Mouse (Mus musculus) liver, embryonic 14.5 days (tissue): ENCODE results near the gene Asic5. TPM values are rescaled to one million over a fixed set of nuclear protein-coding genes. Genes with fewer than 3 reads are reported as not detected.

ENCODE experiments used
- ATAC-seq: fragments of 200-750 bp; cut with Nextera tagmentation; 2 replicates; pipeline ENCODE4 v1.8.0; 2017; ENCODE audit warnings: moderate number of reproducible peaks, mild to moderate bottlenecking, moderate library complexity; ENCODE audit not compliant: insufficient read depth
- DNase-seq, 3 experiments: peaks; one replicate each; pipeline ENCODE4 v3.0.0-alpha.2; 2012 to 2013; ENCODE audit warnings: low read depth in 3 of 3, low spot score in 3 of 3
- H3K27ac ChIP-seq: fragments of 300-500 bp; sonication (generic); 2 replicates; pipeline ENCODE4 v1.5.1; 2014; ENCODE audit warnings: moderate library complexity, mild to moderate bottlenecking, control low read depth, inconsistent platforms
- H3K27me3 ChIP-seq: fragments of 300-500 bp; sonication (generic); 2 replicates; pipeline ENCODE4 v1.6.1; 2014; ENCODE audit warnings: mild to moderate bottlenecking, low read length, moderate library complexity; ENCODE audit not compliant: control insufficient read depth, insufficient read depth
- H3K36me3 ChIP-seq: fragments of 300-500 bp; sonication (generic); replicated peaks from 2 replicates; pipeline ENCODE4 v1.6.1; 2014; ENCODE audit warnings: low read depth; ENCODE audit not compliant: control insufficient read depth, insufficient read depth
- H3K4me1 ChIP-seq, 2 experiments: fragments of 200-500 bp in 1 of 2; fragments of 300-500 bp in 1 of 2; sonication (generic) in 1 of 2; replicated peaks; 2 replicates each; pipeline ENCODE4 v1.6.1; 2012 to 2014; ENCODE audit warnings: antibody characterized with exemption in 1 of 2, inconsistent platforms in 1 of 2, low read length in 1 of 2; ENCODE audit not compliant: control insufficient read depth in 2 of 2, insufficient read depth in 2 of 2
- H3K4me2 ChIP-seq: fragments of 300-500 bp; sonication (generic); 2 replicates; pipeline ENCODE4 v1.6.1; 2014; ENCODE audit warnings: low read depth, mild to moderate bottlenecking, control low read depth, moderate library complexity
- H3K4me3 ChIP-seq, 2 experiments: fragments of 200-500 bp in 1 of 2; fragments of 300-500 bp in 1 of 2; sonication (generic) in 1 of 2; 2 replicates each; pipeline ENCODE4 v1.5.1; 2012 to 2014; ENCODE audit warnings: low read depth in 2 of 2, low read length in 2 of 2, mild to moderate bottlenecking in 2 of 2, control low read depth in 1 of 2, inconsistent platforms in 1 of 2, moderate library complexity in 1 of 2; ENCODE audit not compliant: insufficient read depth in 1 of 2
- H3K9ac ChIP-seq: fragments of 300-500 bp; sonication (generic); replicated peaks from 2 replicates; pipeline ENCODE4 v1.6.1; 2014; ENCODE audit warnings: mild to moderate bottlenecking, control low read depth, moderate library complexity
- H3K9me3 ChIP-seq: fragments of 300-500 bp; sonication (generic); 2 replicates; pipeline ENCODE4 v1.6.1; 2016; ENCODE audit warnings: low read length, mixed read lengths; ENCODE audit not compliant: control insufficient read depth
- CTCF ChIP-seq: IDR thresholded peaks from 2 replicates; pipeline ENCODE4 v1.5.1; 2016; ENCODE audit warnings: antibody characterized with exemption, low read depth, control low read depth
- EP300 ChIP-seq: IDR thresholded peaks from 2 replicates; pipeline ENCODE4 v1.6.1; 2016; ENCODE audit warnings: antibody characterized with exemption, low read depth
- WGBS: fragments of 180-500 bp; shearing (Covaris S2); extraction: QIAGEN DNeasy Blood & Tissue Kit; methylation state at CpG from one replicate; pipeline ENCODE4 v1.1.7; 2014; ENCODE audit not compliant: insufficient replicate concordance; 5-methylcytosine and 5-hydroxymethylcytosine counted together
- polyA plus RNA-seq, 2 experiments: library from polyadenylated mRNA; depleted of rRNA in 1 of 2; stranded (reverse) in 1 of 2; unstranded in 1 of 2; fragments of >200 nt; fragmentation: Nextera tagmentation in 1 of 2; extraction: Ambion mirVana in 1 of 2; gene quantifications; 2 replicates each; pipeline versions ENCODE4 v1.2.1 to v1.2.3; 2012 to 2014

The Asic5 gene
- polyA plus RNA-seq, 2 experiments = not detected

DNA sequence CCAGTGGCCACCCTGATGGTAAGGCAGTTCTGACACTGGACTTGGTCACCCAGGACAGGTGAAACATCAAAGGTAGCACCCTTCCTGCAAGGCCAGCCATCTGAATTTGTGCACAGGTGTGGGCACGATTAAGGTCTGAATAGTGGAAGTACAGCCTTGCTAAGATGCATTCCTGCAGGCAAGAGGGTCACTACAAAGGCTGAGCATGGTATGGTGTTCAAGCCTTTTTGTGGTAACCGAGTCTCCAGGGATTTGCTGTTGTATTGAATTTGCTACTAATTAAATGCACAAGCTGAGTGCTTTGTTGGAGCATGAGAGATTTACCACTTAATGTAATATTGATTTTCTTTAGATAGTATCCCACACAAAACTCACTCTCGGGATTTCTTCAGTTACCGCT lies 66.0 kb downstream of the Asic5 start:
- no peak overlapping the region for H3K4me2 ChIP-seq
- no peaks in the 10 kb centered on the region for H3K9me3 ChIP-seq
- no peak overlapping the region for H3K4me3 ChIP-seq
- TF ChIP-seq EP300 (no peak), CTCF (no peak)
- ATAC-seq (no peak), DNase-seq (no peak)
- H3K4me1 ChIP-seq = no peaks in the 10 kb centered on the region
- H3K27ac ChIP-seq = no peak overlapping the region
- 67% methylated on average over 4 of the region's 4 CpGs for WGBS
- H3K9ac ChIP-seq = no peak overlapping the region
- no peaks in the 10 kb centered on the region for H3K36me3 ChIP-seq
- H3K27me3 ChIP-seq = no peaks in the 10 kb centered on the region

DNA sequence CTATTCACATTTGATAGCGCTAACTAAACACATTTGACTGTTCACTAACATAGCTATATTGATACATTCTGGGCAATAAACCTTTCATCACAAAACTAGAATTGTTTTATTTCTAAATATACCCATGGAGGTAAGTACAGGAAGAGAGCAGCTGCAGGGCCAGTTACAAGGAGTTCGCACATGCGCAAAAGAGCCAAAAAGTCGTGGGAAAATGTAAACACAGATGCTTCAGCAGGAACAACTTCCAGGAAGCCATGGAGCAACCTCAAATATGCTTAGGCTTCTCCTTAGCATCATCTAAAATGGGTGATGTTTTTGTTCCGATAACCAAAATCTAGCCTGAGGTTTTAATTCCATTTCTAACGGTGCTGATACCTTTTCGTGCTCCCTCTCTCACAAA lies 66.6 kb downstream of the Asic5 start:
- H3K4me2 ChIP-seq = no peak overlapping the region
- no peaks in the 10 kb centered on the region for H3K9me3 ChIP-seq
- no peak overlapping the region for H3K4me3 ChIP-seq
- no peaks in the 10 kb centered on the region for H3K4me1 ChIP-seq
- H3K27ac ChIP-seq = no peak overlapping the region
- no peak overlapping the region for H3K9ac ChIP-seq
- ATAC-seq (no peak), DNase-seq (no peak)
- WGBS = 61% methylated on average over 7 of the region's 7 CpGs
- no peaks in the 10 kb centered on the region for H3K36me3 ChIP-seq
- no peaks in the 10 kb centered on the region for H3K27me3 ChIP-seq
- TF ChIP-seq EP300 = no peak
- TF ChIP-seq CTCF = no peak

DNA sequence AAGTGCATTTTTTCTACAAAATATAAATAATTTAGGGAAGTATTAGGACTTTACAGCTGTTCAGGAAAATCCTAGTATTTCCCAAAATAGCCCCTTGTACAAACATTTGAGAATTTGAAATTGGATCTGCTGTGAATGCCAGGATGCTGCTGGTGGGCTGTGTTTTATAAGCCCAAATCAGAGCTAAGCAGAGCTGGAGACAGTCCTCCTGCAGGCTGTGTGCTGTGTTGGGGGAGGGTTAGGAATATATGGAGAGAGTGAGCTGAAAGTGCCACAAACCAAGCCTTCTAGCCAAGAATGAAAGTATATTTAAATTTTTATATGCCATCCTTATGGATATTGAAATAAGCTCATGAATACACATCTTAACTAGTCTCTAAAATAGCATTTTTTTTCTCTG lies 69.4 kb downstream of the Asic5 start:
- no peaks in the 10 kb centered on the region for H3K9me3 ChIP-seq
- no peak overlapping the region for H3K4me3 ChIP-seq
- no peak for DNase-seq
- H3K4me1 ChIP-seq = no peaks in the 10 kb centered on the region
- no peaks in the 10 kb centered on the region for H3K36me3 ChIP-seq
- H3K9ac ChIP-seq = no peak overlapping the region
- no peak overlapping the region for H3K4me2 ChIP-seq
- ATAC-seq = no peak
- no peaks in the 10 kb centered on the region for H3K27me3 ChIP-seq
- TF ChIP-seq CTCF (no peak), EP300 (no peak)
- H3K27ac ChIP-seq = no peak overlapping the region

- no peak for TF ChIP-seq EP300
- H3K36me3 ChIP-seq = no peaks in the 10 kb centered on the region
- H3K4me1 ChIP-seq = no peaks in the 10 kb centered on the region
- no peak overlapping the region for H3K9ac ChIP-seq
- no peak for ATAC-seq
- H3K27ac ChIP-seq = no peak overlapping the region
- H3K4me2 ChIP-seq = no peak overlapping the region
- 51% methylated on average over 2 of the region's 2 CpGs for WGBS
- DNase-seq = no peak
- no peak overlapping the region for H3K4me3 ChIP-seq
- H3K9me3 ChIP-seq = no peaks in the 10 kb centered on the region
- H3K27me3 ChIP-seq = no peaks in the 10 kb centered on the region
These were observed 69.9 kb downstream of the Asic5 start for GRCm38 (mm10) chr3:82052029-82052428.

DNA sequence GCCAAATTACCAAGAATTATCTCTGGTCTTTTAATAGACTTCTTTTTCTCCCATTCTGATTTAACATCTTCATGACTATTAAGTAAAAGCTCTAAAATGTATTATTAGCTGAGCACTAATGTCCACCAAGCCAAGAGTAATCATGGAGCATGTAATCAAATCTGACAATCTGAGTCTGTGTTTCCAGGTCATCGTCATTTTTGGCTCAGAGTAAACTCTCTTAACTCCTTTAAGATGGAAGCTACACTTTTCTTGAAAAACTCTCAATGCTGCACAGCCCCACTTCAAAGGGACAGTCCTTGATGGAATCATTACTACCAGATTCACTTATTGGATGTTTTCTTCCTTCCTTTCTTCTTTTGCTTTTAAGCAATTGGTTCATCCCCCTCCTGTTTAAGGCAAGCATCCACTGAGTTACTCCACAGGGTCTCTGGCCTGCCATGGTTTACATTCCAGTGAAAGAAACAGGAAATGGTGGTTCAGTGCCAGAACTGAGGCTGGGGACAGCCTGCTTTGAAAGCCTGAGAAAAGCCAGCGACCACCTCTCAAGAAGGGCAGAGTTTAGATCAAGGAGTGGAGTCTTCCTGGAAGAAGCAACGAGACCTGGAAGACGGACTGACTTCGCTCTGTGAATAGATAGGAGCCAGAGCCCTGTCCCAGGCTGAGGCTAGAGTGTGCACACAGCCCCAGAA lies 72.3 kb downstream of the Asic5 start:
- no peaks in the 10 kb centered on the region for H3K27me3 ChIP-seq
- no peak for TF ChIP-seq EP300
- no peak for TF ChIP-seq CTCF
- no peak overlapping the region for H3K27ac ChIP-seq
- H3K4me2 ChIP-seq = no peak overlapping the region
- ATAC-seq (no peak), DNase-seq (no peak)
- no peaks in the 10 kb centered on the region for H3K4me1 ChIP-seq
- H3K9me3 ChIP-seq = no peaks in the 10 kb centered on the region
- H3K9ac ChIP-seq = no peak overlapping the region
- no peak overlapping the region for H3K4me3 ChIP-seq
- 39% methylated on average over 5 of the region's 5 CpGs for WGBS
- no peaks in the 10 kb centered on the region for H3K36me3 ChIP-seq
